Mouse (Mus musculus) spleen, adult 2 months (tissue): Measurements from ENCODE around the gene Errfi1.

Experiments
- CTCF ChIP-seq: fragments of 200-500 bp; IDR thresholded peaks from 2 replicates; pipeline ENCODE4 v1.5.1; 2011; ENCODE audit warnings: mild to moderate bottlenecking, inconsistent platforms; ENCODE audit not compliant: insufficient read depth, insufficient read length, insufficient replicate concordance; ENCODE audit errors: extremely low read depth
- POLR2A ChIP-seq: fragments of 200-500 bp; IDR thresholded peaks from 2 replicates; pipeline ENCODE4 v1.6.1; 2011; ENCODE audit warnings: low read depth, low read length, inconsistent platforms

DNA sequence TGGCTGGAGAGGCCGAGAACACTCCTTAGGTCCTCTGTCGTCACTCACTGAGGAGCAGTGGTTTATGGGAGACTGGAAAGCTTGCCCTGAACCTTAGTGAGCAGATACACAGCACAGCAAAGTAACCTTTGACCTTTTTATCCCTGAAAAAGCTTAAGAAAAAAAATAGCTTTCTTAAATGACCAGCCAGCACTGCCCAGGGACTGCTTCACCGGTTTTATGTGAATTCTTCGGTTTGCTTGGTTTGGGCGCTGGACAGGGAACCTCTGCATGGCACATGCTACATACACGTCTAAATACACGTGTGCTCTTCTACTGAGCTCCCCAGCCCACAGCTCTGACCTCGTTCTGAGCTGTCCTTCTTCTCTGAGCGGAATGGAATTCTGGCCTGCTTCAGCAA is 31.1 kb upstream of the Errfi1 start:
- TF ChIP-seq CTCF, result no peak
- TF ChIP-seq POLR2A, result no peak
